Mouse (Mus musculus): ENCODE results near the gene Chp1.

The Chp1 gene

GRCm38 (mm10) chr2:119621302-119621701, 73.8 kb downstream of the Chp1 start:
- no peak for DNase-seq (ENCODE audit: low spot score in 2 of 2)

Measured in frontal cortex, postnatal 10 days (tissue).